Mouse (Mus musculus): ENCODE results near the gene Wipf2. TPM values are rescaled to one million over a fixed set of nuclear protein-coding genes. Genes with fewer than 3 reads are reported as not detected.

Wipf2 gene
- total and polyA plus RNA-seq, 3 experiments: 4.0 to 9.6 (median 9.1) TPM

DNA sequence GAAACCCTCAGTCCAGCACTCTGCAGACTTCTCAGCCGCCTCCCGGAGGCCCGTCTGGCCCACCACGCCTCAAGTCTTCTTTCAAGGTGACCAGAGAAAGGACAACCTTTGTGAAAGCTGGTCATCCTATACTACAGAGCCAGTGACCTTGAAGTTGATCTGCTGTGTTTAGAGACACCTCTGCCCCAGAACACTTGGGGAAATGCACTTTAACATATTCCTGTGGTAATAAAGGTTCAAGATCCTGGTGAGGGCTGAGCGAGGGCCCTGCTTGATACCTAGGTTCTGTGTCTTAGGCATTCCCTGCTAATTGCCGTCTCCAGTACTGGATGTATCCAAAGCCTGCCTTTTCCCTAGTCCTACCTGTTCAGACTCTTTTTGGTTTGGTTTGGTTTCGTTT lies 63.1 kb downstream of the Wipf2 start:
- DNase-seq: no peak
- no peaks in the 10 kb centered on the region for H3K36me3 ChIP-seq (ENCODE audit: control insufficient read depth, insufficient read depth, low read length)
- intact Hi-C loops (cut with DNase I): loop anchor here (5.0 kb wide), 1 partner anchor 221 kb away; no protein-coding TSS in a partner anchor
- no peak overlapping the region for H3K27ac ChIP-seq
- H3K79me2 ChIP-seq (replicated peaks; ENCODE audit: control insufficient read depth, insufficient read depth, low read length): no peaks in the 10 kb centered on the region
- 95% methylated on average over 7 of the region's 7 CpGs for WGBS
- H3K4me1 ChIP-seq (ENCODE audit: control insufficient read depth, insufficient read depth, low read length): peaks cover 33% of the 10 kb centered on the region
- no peaks in the 10 kb centered on the region for H3K27me3 ChIP-seq (ENCODE audit: control insufficient read depth, insufficient read depth, low read length)
- no peak overlapping the region for H3K4me3 ChIP-seq
- TF ChIP-seq CTCF (IDR thresholded peaks at IDR 0.05) (no peak), EP300 (IDR thresholded peaks at IDR 0.05; ENCODE audit: insufficient read depth, low read depth, low read length) (no peak), POLR2A (IDR thresholded peaks at IDR 0.05; ENCODE audit: insufficient read depth, low read depth, low read length) (no peak)
- no peak overlapping the region for H3K9ac ChIP-seq (ENCODE audit: low read depth, low read length)

DNA sequence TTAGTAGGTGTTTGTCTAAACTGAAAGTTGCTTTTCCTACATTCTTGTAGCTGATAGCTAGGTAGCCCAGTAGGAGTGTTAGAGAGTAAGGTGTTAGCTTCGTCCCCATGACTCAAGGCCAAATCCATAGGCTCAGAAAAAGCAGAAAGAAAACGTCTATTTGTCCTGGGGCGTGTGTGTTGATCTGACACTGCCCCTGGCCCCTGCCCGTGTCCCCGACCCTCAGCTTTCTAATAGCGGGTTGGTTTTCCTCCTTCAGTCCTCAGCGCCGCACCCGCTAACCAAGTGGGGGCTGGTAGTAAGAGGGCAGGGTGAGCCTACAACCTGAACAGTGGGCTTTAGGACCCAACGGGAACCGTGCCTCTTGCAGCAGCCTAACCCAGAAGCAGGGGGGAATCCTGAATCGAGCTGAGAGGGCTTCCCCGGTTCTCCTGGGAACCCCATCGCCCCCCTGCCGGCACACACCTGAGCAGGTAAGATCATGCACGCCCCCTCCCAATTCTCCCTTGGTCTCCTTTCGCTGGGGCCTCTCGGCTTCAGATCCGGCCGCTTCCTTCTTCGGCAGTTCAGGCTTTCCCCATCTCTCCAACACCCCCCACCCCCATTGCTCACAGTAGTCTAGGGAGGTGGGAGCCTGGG lies 64.1 kb downstream of the Wipf2 start, which contains the start of gene Rara:
Gene Rara, plus strand, starts transcription at position 381 of the 639 bp plus-strand sequence.
- Histone ChIP-seq H3K4me3 (no peak within 1 kb of the TSS), H3K9ac (ENCODE audit: low read depth, low read length) (no peak within 1 kb of the TSS), H3K79me2 (replicated peaks; ENCODE audit: control insufficient read depth, insufficient read depth, low read length) (no peaks in the 10 kb centered on the region), H3K36me3 (ENCODE audit: control insufficient read depth, insufficient read depth, low read length) (no peaks in the 10 kb centered on the region), H3K27me3 (ENCODE audit: control insufficient read depth, insufficient read depth, low read length) (no peaks in the 10 kb centered on the region), H3K27ac (no peak within 1 kb of the TSS), H3K4me1 (ENCODE audit: control insufficient read depth, insufficient read depth, low read length) (peaks cover 33% of the 10 kb centered on the region)
- intact Hi-C loops (cut with DNase I): loop anchor here (5.0 kb wide), 1 partner anchor 220 kb away; no protein-coding TSS in a partner anchor
- DNase-seq: no peak
- TF ChIP-seq CTCF (IDR thresholded peaks at IDR 0.05) (no peak), POLR2A (IDR thresholded peaks at IDR 0.05; ENCODE audit: insufficient read depth, low read depth, low read length) (no peak), EP300 (IDR thresholded peaks at IDR 0.05; ENCODE audit: insufficient read depth, low read depth, low read length) (no peak)
- WGBS: 44% methylated on average over 20 of the region's 21 CpGs

DNA sequence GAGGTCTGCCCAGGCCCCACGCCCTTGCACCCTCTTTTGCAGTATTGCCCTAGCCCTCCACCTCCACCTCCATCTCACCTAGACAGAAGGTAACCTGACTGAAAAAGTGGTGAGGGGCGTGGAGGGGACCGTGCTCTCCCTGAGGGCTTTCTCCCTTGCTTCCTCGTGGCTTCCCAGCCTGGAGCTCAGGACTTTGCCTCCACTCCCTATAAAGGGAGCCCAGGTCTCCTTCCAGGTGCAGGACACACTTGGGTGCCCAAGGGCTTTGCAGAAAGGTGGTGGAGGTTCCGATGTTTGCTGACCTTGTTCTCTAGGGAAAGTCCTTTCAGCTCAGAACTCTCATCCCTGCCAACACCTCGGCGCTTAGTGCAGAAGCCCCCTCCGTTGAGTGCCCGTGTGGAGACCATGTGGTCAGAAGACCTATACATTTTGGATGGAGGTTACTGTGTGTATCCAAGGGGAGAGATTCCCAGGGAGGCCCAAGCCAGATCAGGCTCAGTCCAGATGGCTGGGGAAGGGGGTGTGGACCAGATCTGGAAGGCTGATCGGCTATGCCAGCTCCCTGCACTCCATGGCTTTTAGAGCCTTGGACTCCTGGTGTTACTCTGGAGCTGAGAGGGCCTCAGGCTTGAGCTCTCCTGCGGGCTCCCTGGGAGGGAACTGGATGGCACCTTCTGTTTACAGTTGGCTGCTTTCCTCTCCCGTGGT lies 64.9 kb downstream of the Wipf2 start:
- DNase-seq: no peak
- Histone ChIP-seq H3K9ac (ENCODE audit: low read depth, low read length) (no peak overlapping the region), H3K4me1 (ENCODE audit: control insufficient read depth, insufficient read depth, low read length) (peaks cover 31% of the 10 kb centered on the region), H3K36me3 (ENCODE audit: control insufficient read depth, insufficient read depth, low read length) (no peaks in the 10 kb centered on the region), H3K4me3 (no peak overlapping the region), H3K79me2 (replicated peaks; ENCODE audit: control insufficient read depth, insufficient read depth, low read length) (no peaks in the 10 kb centered on the region), H3K27ac (no peak overlapping the region), H3K27me3 (ENCODE audit: control insufficient read depth, insufficient read depth, low read length) (no peaks in the 10 kb centered on the region)
- TF ChIP-seq CTCF (IDR thresholded peaks at IDR 0.05) (no peak), EP300 (IDR thresholded peaks at IDR 0.05; ENCODE audit: insufficient read depth, low read depth, low read length) (no peak), POLR2A (IDR thresholded peaks at IDR 0.05; ENCODE audit: insufficient read depth, low read depth, low read length) (no peak)
- WGBS: 66% methylated on average over 12 of the region's 12 CpGs
- intact Hi-C loops (cut with DNase I): loop anchor here (5.0 kb wide), 1 partner anchor 219 kb away; no protein-coding TSS in a partner anchor

DNA sequence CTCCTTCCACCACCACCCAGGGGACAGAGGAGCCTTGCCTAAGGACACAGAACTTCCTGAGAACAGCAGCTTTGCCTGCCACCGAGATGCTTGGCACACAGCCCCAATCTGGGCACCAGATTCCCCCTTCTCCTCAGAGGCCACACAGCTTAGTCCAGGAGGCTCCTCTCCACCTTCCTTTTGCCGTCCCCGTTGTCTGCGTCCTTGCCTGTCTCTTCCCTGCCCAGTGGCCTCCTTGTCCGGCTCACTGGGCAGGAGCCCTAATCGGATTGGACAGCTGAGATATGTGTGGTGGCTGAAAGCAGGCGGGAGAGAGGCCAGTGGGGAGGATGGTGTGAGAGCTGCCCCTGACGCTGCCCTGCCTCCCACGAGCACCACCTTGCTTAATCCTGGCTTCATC lies 66.1 kb downstream of the Wipf2 start:
- Histone ChIP-seq H3K4me3 (no peak overlapping the region), H3K27ac (no peak overlapping the region; the same call in 1 of the 2 replicates), H3K27me3 (ENCODE audit: control insufficient read depth, insufficient read depth, low read length) (no peaks in the 10 kb centered on the region), H3K9ac (ENCODE audit: low read depth, low read length) (0 out of 2 replicates have a peak overlapping the region, but pooled peaks have one; percentile 7), H3K36me3 (ENCODE audit: control insufficient read depth, insufficient read depth, low read length) (no peaks in the 10 kb centered on the region), H3K79me2 (replicated peaks; ENCODE audit: control insufficient read depth, insufficient read depth, low read length) (no peaks in the 10 kb centered on the region), H3K4me1 (ENCODE audit: control insufficient read depth, insufficient read depth, low read length) (peaks cover 28% of the 10 kb centered on the region)
- intact Hi-C loops (cut with DNase I): loop anchor here (5.0 kb wide), 1 partner anchor 218 kb away; no protein-coding TSS in a partner anchor
- no peak for TF ChIP-seq POLR2A (IDR thresholded peaks at IDR 0.05; ENCODE audit: insufficient read depth, low read depth, low read length)
- no peak for TF ChIP-seq CTCF (IDR thresholded peaks at IDR 0.05)
- no peak for TF ChIP-seq EP300 (IDR thresholded peaks at IDR 0.05; ENCODE audit: insufficient read depth, low read depth, low read length)
- peak; percentile 48 to 56 for DNase-seq
- 12% methylated on average over 9 of the region's 9 CpGs for WGBS

DNA sequence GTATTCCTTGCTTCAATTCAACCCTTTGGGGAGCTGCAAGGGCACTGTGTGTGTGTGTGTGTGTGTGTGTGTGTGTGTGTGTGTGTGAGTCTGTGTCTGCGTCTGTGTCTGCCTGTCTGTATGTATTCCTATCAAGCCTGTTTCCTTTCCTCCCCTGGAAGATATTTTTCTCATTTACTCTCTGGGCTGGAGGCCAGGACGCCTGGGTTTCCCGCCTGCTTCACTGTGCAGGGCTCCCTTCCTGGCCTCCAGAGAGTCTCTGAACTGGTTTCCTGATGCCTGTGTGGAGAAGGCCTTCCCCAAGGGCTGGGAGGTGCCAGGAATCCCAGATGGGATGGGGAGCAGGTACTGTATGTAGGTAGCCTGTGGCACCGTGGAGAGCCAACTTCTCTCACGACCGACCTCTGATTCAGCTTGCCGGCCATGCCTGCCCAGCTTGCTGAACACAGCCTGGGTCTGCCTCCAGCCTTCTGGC lies 66.7 kb downstream of the Wipf2 start:
- Histone ChIP-seq H3K27ac (peak overlapping the region; percentile 82), H3K4me1 (ENCODE audit: control insufficient read depth, insufficient read depth, low read length) (peaks cover 26% of the 10 kb centered on the region), H3K4me3 (no peak overlapping the region), H3K9ac (ENCODE audit: low read depth, low read length) (0 out of 2 replicates have a peak overlapping the region, but pooled peaks have one; percentile 24), H3K79me2 (replicated peaks; ENCODE audit: control insufficient read depth, insufficient read depth, low read length) (no peaks in the 10 kb centered on the region), H3K36me3 (ENCODE audit: control insufficient read depth, insufficient read depth, low read length) (no peaks in the 10 kb centered on the region), H3K27me3 (ENCODE audit: control insufficient read depth, insufficient read depth, low read length) (no peaks in the 10 kb centered on the region)
- 9% methylated on average over 7 of the region's 7 CpGs for WGBS
- DNase-seq: peak; percentile 58 to 59
- intact Hi-C loops (cut with DNase I): loop anchor here (2.0 kb wide), 1 partner anchor 21 kb away; no protein-coding TSS in a partner anchor
- TF ChIP-seq EP300 (IDR thresholded peaks at IDR 0.05; ENCODE audit: insufficient read depth, low read depth, low read length) (no peak), CTCF (IDR thresholded peaks at IDR 0.05) (no peak), POLR2A (IDR thresholded peaks at IDR 0.05; ENCODE audit: insufficient read depth, low read depth, low read length) (no peak)

Data from heart, adult 2 months (tissue).